Mouse (Mus musculus): ENCODE data around the gene Glis2. TPM values are rescaled to one million over a fixed set of nuclear protein-coding genes. Genes with fewer than 3 reads are reported as not detected.

Glis2 gene
- polyA plus RNA-seq, 1 experiment from 2014 or later: 22.3 TPM

GRCm38 (mm10) chr16:4659326-4659725 lies 64.8 kb downstream of the Glis2 start:
- WGBS: 18% methylated on average over 2 of the region's 2 CpGs
- Histone ChIP-seq H3K27me3 (replicated peaks; ENCODE audit: low read depth, poor library complexity, severe bottlenecking) (no peaks in the 10 kb centered on the region), H3K4me1 (peaks cover 62% of the 10 kb centered on the region), H3K4me3 (peak overlapping the region; percentile 42), H3K36me3 (replicated peaks) (peaks cover 44% of the 10 kb centered on the region), H3K9me3 (no peaks in the 10 kb centered on the region), H3K27ac (replicated peaks) (peak overlapping the region; percentile 94)
- no peak for DNase-seq (ENCODE audit: low spot score)

- H3K27me3 ChIP-seq (replicated peaks; ENCODE audit: low read depth, poor library complexity, severe bottlenecking): no peaks in the 10 kb centered on the region
- no peak for DNase-seq (ENCODE audit: low spot score)
- peak overlapping the region; percentile 76 for H3K27ac ChIP-seq (replicated peaks)
- no peaks in the 10 kb centered on the region for H3K9me3 ChIP-seq
- peaks cover 41% of the 10 kb centered on the region for H3K4me1 ChIP-seq
- 85% methylated on average over 2 of the region's 2 CpGs for WGBS
- H3K4me3 ChIP-seq: no peak overlapping the region
- peaks cover 50% of the 10 kb centered on the region for H3K36me3 ChIP-seq (replicated peaks)
Measured at GRCm38 (mm10) chr16:4661605-4662004, 67.1 kb downstream of the Glis2 start.

- H3K4me1 ChIP-seq: peaks cover 26% of the 10 kb centered on the region
- peaks cover 70% of the 10 kb centered on the region for H3K36me3 ChIP-seq (replicated peaks)
Measured at GRCm38 (mm10) chr16:4663806-4664205, 69.3 kb downstream of the Glis2 start.

GRCm38 (mm10) chr16:4665726-4666125 lies 71.2 kb downstream of the Glis2 start:
- Histone ChIP-seq H3K36me3 (replicated peaks) (peaks cover 85% of the 10 kb centered on the region), H3K27me3 (replicated peaks; ENCODE audit: low read depth, poor library complexity, severe bottlenecking) (no peaks in the 10 kb centered on the region), H3K9me3 (no peaks in the 10 kb centered on the region), H3K4me1 (peaks cover 16% of the 10 kb centered on the region), H3K27ac (replicated peaks) (no peak overlapping the region), H3K4me3 (no peak overlapping the region)
- WGBS: 87% methylated on average over 2 of the region's 2 CpGs
- no peak for DNase-seq (ENCODE audit: low spot score)

More at GRCm38 (mm10) chr16:4663806-4664205, 69.3 kb downstream of the Glis2 start:
- H3K4me3 ChIP-seq: no peak overlapping the region
- no peak for DNase-seq (ENCODE audit: low spot score)
- no peaks in the 10 kb centered on the region for H3K9me3 ChIP-seq
- no peaks in the 10 kb centered on the region for H3K27me3 ChIP-seq (replicated peaks; ENCODE audit: low read depth, poor library complexity, severe bottlenecking)
- no peak overlapping the region for H3K27ac ChIP-seq (replicated peaks)
- WGBS: 92% methylated on average over 2 of the region's 2 CpGs

GRCm38 (mm10) chr16:4667190-4667808 lies 72.8 kb downstream of the Glis2 start:
- H3K27me3 ChIP-seq (replicated peaks; ENCODE audit: low read depth, poor library complexity, severe bottlenecking): no peaks in the 10 kb centered on the region
- H3K27ac ChIP-seq (replicated peaks): peak overlapping the region; percentile 77
- H3K4me3 ChIP-seq: no peak overlapping the region
- H3K4me1 ChIP-seq: peaks cover 7% of the 10 kb centered on the region; the same call in 1 of the 2 replicates
- no peaks in the 10 kb centered on the region for H3K9me3 ChIP-seq
- 23% methylated on average over 3 of the region's 3 CpGs for WGBS
- DNase-seq (ENCODE audit: low spot score): peak; percentile 87
- peaks cover 76% of the 10 kb centered on the region for H3K36me3 ChIP-seq (replicated peaks)

GRCm38 (mm10) chr16:4670317-4670716 lies 75.8 kb downstream of the Glis2 start:
- no peak for DNase-seq (ENCODE audit: low spot score)
- H3K4me1 ChIP-seq: peaks cover 7% of the 10 kb centered on the region; the same call in 1 of the 2 replicates

GRCm38 (mm10) chr16:4674091-4674490 lies 79.6 kb downstream of the Glis2 start:
- H3K4me3 ChIP-seq: no peak overlapping the region
- H3K9me3 ChIP-seq: no peaks in the 10 kb centered on the region
- H3K4me1 ChIP-seq: peaks cover 13% of the 10 kb centered on the region
- peaks cover 59% of the 10 kb centered on the region for H3K36me3 ChIP-seq (replicated peaks)
- WGBS: 87% methylated on average over 4 of the region's 4 CpGs
- no peak for DNase-seq (ENCODE audit: low spot score)
- H3K27ac ChIP-seq (replicated peaks): no peak overlapping the region
- H3K27me3 ChIP-seq (replicated peaks; ENCODE audit: low read depth, poor library complexity, severe bottlenecking): no peaks in the 10 kb centered on the region

More at GRCm38 (mm10) chr16:4670317-4670716, 75.8 kb downstream of the Glis2 start:
- H3K27ac ChIP-seq (replicated peaks): no peak overlapping the region
- H3K9me3 ChIP-seq: no peaks in the 10 kb centered on the region
- H3K27me3 ChIP-seq (replicated peaks; ENCODE audit: low read depth, poor library complexity, severe bottlenecking): no peaks in the 10 kb centered on the region
- H3K4me3 ChIP-seq: no peak overlapping the region
- peaks cover 77% of the 10 kb centered on the region for H3K36me3 ChIP-seq (replicated peaks)
- 82% methylated on average over 5 of the region's 5 CpGs for WGBS

Other genes starting within 250 kb of the Glis2 start
- 0.43 and 0.57 TPM in 2 replicates for gene Adcy9, start 174.2 kb upstream of the Glis2 start, polyA plus RNA-seq (2016; fragmentation: Nextera tagmentation; extraction: Ambion mirVana)
- 25.5 and 26.6 TPM in 2 replicates for gene Srl, start 52.9 kb upstream of the Glis2 start, polyA plus RNA-seq (2016; fragmentation: Nextera tagmentation; extraction: Ambion mirVana)
- gene Tfap4, start 34.9 kb upstream of the Glis2 start, polyA plus RNA-seq (2016; fragmentation: Nextera tagmentation; extraction: Ambion mirVana): 37.7 and 39.5 TPM in 2 replicates
- 92.6 and 97.5 TPM in 2 replicates for gene Pam16, start 30.3 kb downstream of the Glis2 start, polyA plus RNA-seq (2016; fragmentation: Nextera tagmentation; extraction: Ambion mirVana)
- 14.4 and 16.2 TPM in 2 replicates for gene Vasn, start 45.2 kb downstream of the Glis2 start, polyA plus RNA-seq (2016; fragmentation: Nextera tagmentation; extraction: Ambion mirVana)
- gene Dnaja3, start 45.3 kb downstream of the Glis2 start, polyA plus RNA-seq (2016; fragmentation: Nextera tagmentation; extraction: Ambion mirVana): 66.6 and 66.7 TPM in 2 replicates
- gene Coro7, start 85.1 kb downstream of the Glis2 start, polyA plus RNA-seq (2016; fragmentation: Nextera tagmentation; extraction: Ambion mirVana): 23.3 and 23.9 TPM in 2 replicates
- gene Nmral1, start 124.6 kb downstream of the Glis2 start, polyA plus RNA-seq (2016; fragmentation: Nextera tagmentation; extraction: Ambion mirVana): 218 and 228 TPM in 2 replicates
- gene Hmox2, start 131.6 kb downstream of the Glis2 start, polyA plus RNA-seq (2016; fragmentation: Nextera tagmentation; extraction: Ambion mirVana): 84.6 and 91.9 TPM in 2 replicates
- 112 and 116 TPM in 2 replicates for gene Cdip1, start 195.6 kb downstream of the Glis2 start, polyA plus RNA-seq (2016; fragmentation: Nextera tagmentation; extraction: Ambion mirVana)
- 0.25 and 0.66 TPM in 2 replicates for gene 4930562C15Rik, start 240.7 kb downstream of the Glis2 start, polyA plus RNA-seq (2016; fragmentation: Nextera tagmentation; extraction: Ambion mirVana)

All from embryonic facial prominence, embryonic 10.5 days (tissue).